Mouse (Mus musculus): ENCODE results near the gene Uqcr11. TPM values are rescaled to one million over a fixed set of nuclear protein-coding genes. Genes with fewer than 3 reads are reported as not detected.

Gene Uqcr11
- polyA plus RNA-seq, 1 experiment = 1,545 TPM

GRCm38 (mm10) chr10:80444339-80445045 is 37.9 kb upstream of the Uqcr11 start:
- no peak for DNase-seq
- Histone ChIP-seq H3K4me3 (replicated peaks; ENCODE audit: insufficient read depth, low read depth, low read length) (no peak overlapping the region), H3K27ac (ENCODE audit: insufficient read depth, low read length) (no peak overlapping the region), H3K27me3 (ENCODE audit: control insufficient read depth, insufficient read depth, low read length) (no peaks in the 10 kb centered on the region), H3K4me1 (ENCODE audit: control insufficient read depth, insufficient read depth, low read length) (no peaks in the 10 kb centered on the region)
- WGBS = 38% methylated on average over 5 of the region's 5 CpGs
- TF ChIP-seq POLR2A (IDR thresholded peaks at IDR 0.05; ENCODE audit: borderline replicate concordance, insufficient read depth, low read length) (no peak), CTCF (IDR thresholded peaks at IDR 0.05; ENCODE audit: borderline replicate concordance, insufficient read depth, low read depth, low read length) (no peak)

DNA sequence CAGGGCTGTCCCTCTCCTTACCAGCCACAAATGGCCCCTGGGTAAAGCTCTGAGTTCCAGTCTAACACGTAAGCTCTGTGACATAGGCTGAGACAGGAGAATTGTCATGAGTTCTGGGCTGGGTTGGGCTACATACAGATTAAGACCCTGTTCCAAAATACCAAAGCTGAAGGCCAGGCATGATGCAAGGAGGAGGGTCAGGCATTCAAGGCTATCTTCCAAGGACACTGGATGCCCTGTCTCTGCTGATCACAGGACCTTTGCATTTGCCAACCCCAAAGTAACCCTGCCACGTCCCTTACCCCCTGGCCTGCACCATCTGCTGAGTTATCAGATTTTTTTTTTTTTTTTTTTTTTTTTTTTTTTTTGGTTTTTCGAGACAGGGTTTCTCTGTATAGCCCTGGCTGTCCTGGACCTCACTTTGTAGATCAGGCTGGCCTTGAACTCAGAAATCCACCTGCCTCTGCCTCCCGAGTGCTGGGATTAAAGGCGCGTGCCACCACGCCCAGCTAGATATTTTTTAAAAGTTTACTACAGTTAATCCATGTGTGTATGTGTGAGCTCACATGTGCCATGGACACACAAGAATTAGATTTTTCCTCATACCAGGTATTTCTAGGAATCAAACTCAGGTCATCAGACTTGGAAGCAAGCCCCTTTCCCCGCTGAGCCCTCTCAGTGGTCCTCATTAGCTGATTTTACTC is 37.1 kb upstream of the Uqcr11 start:
- TF ChIP-seq POLR2A (IDR thresholded peaks at IDR 0.05; ENCODE audit: borderline replicate concordance, insufficient read depth, low read length) = no peak
- TF ChIP-seq CTCF (IDR thresholded peaks at IDR 0.05; ENCODE audit: borderline replicate concordance, insufficient read depth, low read depth, low read length) = no peak
- Histone ChIP-seq H3K4me3 (replicated peaks; ENCODE audit: insufficient read depth, low read depth, low read length) (no peak overlapping the region), H3K27me3 (ENCODE audit: control insufficient read depth, insufficient read depth, low read length) (no peaks in the 10 kb centered on the region), H3K27ac (ENCODE audit: insufficient read depth, low read length) (no peak overlapping the region), H3K4me1 (ENCODE audit: control insufficient read depth, insufficient read depth, low read length) (no peaks in the 10 kb centered on the region)
- WGBS = 66% methylated on average over 8 of the region's 8 CpGs
- DNase-seq = no peak

GRCm38 (mm10) chr10:80442989-80443388 is 36.4 kb upstream of the Uqcr11 start:
- no peaks in the 10 kb centered on the region for H3K4me1 ChIP-seq (ENCODE audit: control insufficient read depth, insufficient read depth, low read length)
- H3K27ac ChIP-seq (ENCODE audit: insufficient read depth, low read length) = no peak overlapping the region
- no peak overlapping the region for H3K4me3 ChIP-seq (replicated peaks; ENCODE audit: insufficient read depth, low read depth, low read length)
- DNase-seq = no peak
- TF ChIP-seq CTCF (IDR thresholded peaks at IDR 0.05; ENCODE audit: borderline replicate concordance, insufficient read depth, low read depth, low read length) (no peak), POLR2A (IDR thresholded peaks at IDR 0.05; ENCODE audit: borderline replicate concordance, insufficient read depth, low read length) (no peak)
- 39% methylated on average over 2 of the region's 2 CpGs for WGBS
- H3K27me3 ChIP-seq (ENCODE audit: control insufficient read depth, insufficient read depth, low read length) = no peaks in the 10 kb centered on the region

DNA sequence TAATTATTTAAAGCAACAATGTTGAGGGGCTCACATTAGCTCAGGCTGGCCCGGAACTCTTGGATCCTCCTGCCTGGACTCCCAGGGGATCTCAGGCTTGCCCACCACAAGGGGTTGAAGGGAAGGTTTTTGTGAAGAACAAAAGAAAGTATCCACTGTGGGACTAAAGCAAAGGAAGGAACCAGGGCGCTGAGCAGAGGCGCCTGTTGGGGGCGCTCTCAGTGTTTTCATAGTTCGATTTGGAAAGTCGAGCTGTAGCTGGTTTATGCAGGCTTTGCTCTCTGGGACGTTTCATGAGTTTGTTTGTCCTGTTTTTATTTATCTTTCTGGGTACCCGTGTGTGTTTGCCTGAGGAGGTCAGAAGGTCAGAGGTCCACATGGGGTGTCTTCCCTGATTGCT is 35.0 kb upstream of the Uqcr11 start:
- no peaks in the 10 kb centered on the region for H3K4me1 ChIP-seq (ENCODE audit: control insufficient read depth, insufficient read depth, low read length)
- no peak overlapping the region for H3K27ac ChIP-seq (ENCODE audit: insufficient read depth, low read length)
- DNase-seq = no peak
- H3K27me3 ChIP-seq (ENCODE audit: control insufficient read depth, insufficient read depth, low read length) = no peaks in the 10 kb centered on the region
- H3K4me3 ChIP-seq (replicated peaks; ENCODE audit: insufficient read depth, low read depth, low read length) = no peak overlapping the region
- no peak for TF ChIP-seq CTCF (IDR thresholded peaks at IDR 0.05; ENCODE audit: borderline replicate concordance, insufficient read depth, low read depth, low read length)
- no peak for TF ChIP-seq POLR2A (IDR thresholded peaks at IDR 0.05; ENCODE audit: borderline replicate concordance, insufficient read depth, low read length)
- WGBS = 65% methylated on average over 8 of the region's 8 CpGs

- Histone ChIP-seq H3K27me3 (ENCODE audit: control insufficient read depth, insufficient read depth, low read length) (no peaks in the 10 kb centered on the region), H3K27ac (ENCODE audit: insufficient read depth, low read length) (no peak overlapping the region), H3K4me3 (replicated peaks; ENCODE audit: insufficient read depth, low read depth, low read length) (no peak overlapping the region), H3K4me1 (ENCODE audit: control insufficient read depth, insufficient read depth, low read length) (no peaks in the 10 kb centered on the region)
- TF ChIP-seq POLR2A (IDR thresholded peaks at IDR 0.05; ENCODE audit: borderline replicate concordance, insufficient read depth, low read length) = no peak
- TF ChIP-seq CTCF (IDR thresholded peaks at IDR 0.05; ENCODE audit: borderline replicate concordance, insufficient read depth, low read depth, low read length) = no peak
- DNase-seq = no peak
Observed at GRCm38 (mm10) chr10:80440031-80440430, 33.4 kb upstream of the Uqcr11 start.

GRCm38 (mm10) chr10:80437973-80438372 is 31.3 kb upstream of the Uqcr11 start:
- no peak overlapping the region for H3K27ac ChIP-seq (ENCODE audit: insufficient read depth, low read length)
- no peak for DNase-seq
- no peaks in the 10 kb centered on the region for H3K27me3 ChIP-seq (ENCODE audit: control insufficient read depth, insufficient read depth, low read length)
- no peak overlapping the region for H3K4me3 ChIP-seq (replicated peaks; ENCODE audit: insufficient read depth, low read depth, low read length)
- no peaks in the 10 kb centered on the region for H3K4me1 ChIP-seq (ENCODE audit: control insufficient read depth, insufficient read depth, low read length)
- WGBS = 72% methylated on average over 4 of the region's 4 CpGs
- TF ChIP-seq CTCF (IDR thresholded peaks at IDR 0.05; ENCODE audit: borderline replicate concordance, insufficient read depth, low read depth, low read length) = no peak
- no peak for TF ChIP-seq POLR2A (IDR thresholded peaks at IDR 0.05; ENCODE audit: borderline replicate concordance, insufficient read depth, low read length)

DNA sequence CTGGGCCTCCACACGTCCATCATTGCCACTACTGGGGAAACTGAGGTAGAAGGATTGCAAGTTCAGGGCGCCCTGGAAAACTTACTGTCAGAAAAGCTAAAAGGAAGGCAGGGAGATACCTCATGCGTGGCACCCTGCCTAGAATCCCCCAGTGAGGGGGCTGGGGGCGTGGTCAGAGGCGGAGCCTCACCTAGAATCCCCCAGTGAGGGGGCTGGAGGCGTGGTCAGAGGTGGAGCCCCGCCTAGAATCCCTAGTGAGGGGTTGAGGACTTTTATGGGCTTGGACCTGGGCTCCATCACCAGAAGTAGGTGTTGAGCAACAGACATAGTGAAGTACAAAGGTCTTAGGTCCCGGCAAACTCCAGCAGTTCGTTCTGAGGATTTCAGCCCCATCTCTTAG is 29.6 kb upstream of the Uqcr11 start:
- H3K27ac ChIP-seq (ENCODE audit: insufficient read depth, low read length) = no peak overlapping the region
- no peak for DNase-seq
- peaks cover 3% of the 10 kb centered on the region; the same call in 1 of the 2 replicates for H3K4me1 ChIP-seq (ENCODE audit: control insufficient read depth, insufficient read depth, low read length)
- no peak overlapping the region for H3K4me3 ChIP-seq (replicated peaks; ENCODE audit: insufficient read depth, low read depth, low read length)
- 13% methylated on average over 9 of the region's 9 CpGs for WGBS
- TF ChIP-seq POLR2A (IDR thresholded peaks at IDR 0.05; ENCODE audit: borderline replicate concordance, insufficient read depth, low read length) = no peak
- no peaks in the 10 kb centered on the region for H3K27me3 ChIP-seq (ENCODE audit: control insufficient read depth, insufficient read depth, low read length)

DNA sequence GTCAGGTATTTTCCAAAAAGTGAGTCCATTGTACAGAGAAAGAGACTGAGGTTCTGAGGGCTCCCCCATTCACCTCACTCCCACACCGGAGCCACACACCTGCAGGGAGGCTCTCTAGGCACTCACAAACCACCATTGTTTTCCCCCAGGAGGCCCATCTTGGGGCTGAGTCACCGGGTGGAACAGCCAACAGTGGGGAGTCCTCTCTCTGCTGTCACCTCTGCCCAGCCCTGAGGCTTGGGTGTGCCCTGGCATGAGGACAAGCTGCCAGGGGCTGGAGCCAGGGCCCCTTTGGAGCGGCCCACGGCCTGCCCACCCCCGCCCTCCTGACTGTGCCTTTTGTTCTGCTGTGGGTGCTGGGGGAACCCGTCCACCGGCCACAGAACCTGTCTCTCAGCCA is 29.1 kb upstream of the Uqcr11 start:
- DNase-seq = no peak
- Histone ChIP-seq H3K4me3 (replicated peaks; ENCODE audit: insufficient read depth, low read depth, low read length) (no peak overlapping the region), H3K27ac (ENCODE audit: insufficient read depth, low read length) (no peak overlapping the region), H3K27me3 (ENCODE audit: control insufficient read depth, insufficient read depth, low read length) (no peaks in the 10 kb centered on the region), H3K4me1 (ENCODE audit: control insufficient read depth, insufficient read depth, low read length) (peaks cover 5% of the 10 kb centered on the region)
- whole genome bisulfite sequencing = 22% methylated on average over 7 of the region's 7 CpGs
- no peak for TF ChIP-seq CTCF (IDR thresholded peaks at IDR 0.05; ENCODE audit: borderline replicate concordance, insufficient read depth, low read depth, low read length)
- no peak for TF ChIP-seq POLR2A (IDR thresholded peaks at IDR 0.05; ENCODE audit: borderline replicate concordance, insufficient read depth, low read length)
